Mouse (Mus musculus) R1 (cell line): ENCODE data around the gene Msantd1.
"Not testable (repeated sequence)": the region's sequence is repeated elsewhere in the genome, so short reads cannot be mapped to it uniquely, and the experiment has no call there.

Experiments
- DNase-seq: peaks from one replicate; pipeline ENCODE4 v3.0.0-alpha.2; 2018; ENCODE audit warnings: low read depth, low spot score

The Msantd1 gene

GRCm38 (mm10) chr5:34907910-34908725 lies at the start of gene Msantd1:
Gene Msantd1 (plus strand): TSS chr5:34908012.
- no peak for DNase-seq

GRCm38 (mm10) chr5:34865367-34865766 lies 42.4 kb upstream of the Msantd1 start:
- DNase-seq = no peak

- DNase-seq = not testable (repeated sequence)
These were observed 27.5 kb upstream of the Msantd1 start for GRCm38 (mm10) chr5:34880307-34880706.

- DNase-seq = no peak
These were observed 26.8 kb upstream of the Msantd1 start for GRCm38 (mm10) chr5:34881023-34881422.

DNA sequence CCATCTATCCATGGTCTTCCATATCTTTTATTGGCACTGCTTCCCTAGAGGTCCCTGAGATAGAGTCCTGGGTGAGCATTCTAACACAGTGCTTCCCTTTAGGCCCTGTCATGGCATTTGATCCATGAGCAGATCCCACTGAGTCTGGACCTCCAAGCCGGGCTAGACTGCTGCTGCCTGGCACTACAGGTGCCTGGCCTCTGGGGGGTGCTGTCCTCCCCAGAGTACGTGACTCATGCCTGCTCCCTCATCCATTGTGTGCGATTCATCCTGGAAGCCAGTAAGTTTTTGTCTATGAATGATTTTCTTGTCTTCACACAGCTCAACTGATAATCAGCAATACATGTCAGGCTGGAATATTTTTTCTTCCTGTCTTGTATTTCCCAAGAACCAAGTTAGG lies 22.6 kb upstream of the Msantd1 start:
- peak; percentile 19 for DNase-seq

DNA sequence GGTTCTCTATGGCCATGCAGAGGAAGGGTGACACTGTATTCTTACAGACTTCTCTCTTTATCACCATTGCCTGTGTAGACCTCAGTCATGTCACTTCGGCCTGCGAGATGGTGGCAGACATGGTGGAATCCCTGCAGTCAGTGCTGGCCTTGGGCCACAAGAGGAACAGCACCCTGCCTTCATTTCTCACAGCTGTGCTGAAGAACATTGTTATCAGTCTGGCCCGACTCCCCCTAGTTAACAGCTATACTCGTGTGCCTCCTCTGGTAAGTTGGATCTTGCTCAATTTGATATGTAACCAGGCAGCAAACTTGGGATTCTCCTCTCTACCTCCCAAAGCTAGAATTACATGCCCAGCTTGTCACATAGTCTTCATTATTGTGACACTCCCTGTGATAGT lies 18.6 kb upstream of the Msantd1 start:
- DNase-seq = no peak

GRCm38 (mm10) chr5:34896697-34897453 lies 10.9 kb upstream of the Msantd1 start:
- DNase-seq = no peak

DNA sequence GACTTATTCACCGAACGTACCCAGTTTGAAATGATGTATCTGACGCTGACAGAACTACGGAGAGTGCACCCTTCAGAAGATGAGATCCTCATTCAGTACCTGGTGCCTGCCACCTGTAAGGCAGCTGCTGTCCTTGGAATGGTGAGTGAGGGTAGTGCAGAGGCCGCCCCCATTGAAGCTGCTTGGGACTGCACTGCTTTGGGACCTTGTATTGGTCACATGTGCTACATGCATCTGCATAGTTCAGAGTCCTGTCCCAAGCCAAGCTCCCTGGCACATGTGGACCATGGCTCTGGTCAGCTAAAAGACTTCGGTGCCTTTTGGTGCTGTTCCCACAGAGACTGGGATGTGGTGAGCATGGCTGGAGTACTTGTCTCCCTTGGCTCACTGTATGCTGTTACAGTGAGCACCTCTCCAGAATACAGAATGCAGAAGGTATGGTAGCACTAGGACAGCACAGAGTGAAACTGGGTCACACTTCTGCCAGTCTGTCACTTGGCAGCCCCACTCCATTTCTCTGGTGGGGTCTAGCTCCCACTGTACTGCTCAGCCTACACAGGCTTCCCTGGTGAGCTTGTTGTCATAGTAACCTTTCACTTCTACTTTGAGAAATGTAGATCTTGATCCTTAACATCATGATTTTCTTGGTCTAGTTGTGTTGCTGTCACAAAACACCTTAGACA lies 7.9 kb upstream of the Msantd1 start:
- DNase-seq = no peak

GRCm38 (mm10) chr5:34902371-34902770 lies 5.4 kb upstream of the Msantd1 start:
- peak; percentile 34 for DNase-seq

DNA sequence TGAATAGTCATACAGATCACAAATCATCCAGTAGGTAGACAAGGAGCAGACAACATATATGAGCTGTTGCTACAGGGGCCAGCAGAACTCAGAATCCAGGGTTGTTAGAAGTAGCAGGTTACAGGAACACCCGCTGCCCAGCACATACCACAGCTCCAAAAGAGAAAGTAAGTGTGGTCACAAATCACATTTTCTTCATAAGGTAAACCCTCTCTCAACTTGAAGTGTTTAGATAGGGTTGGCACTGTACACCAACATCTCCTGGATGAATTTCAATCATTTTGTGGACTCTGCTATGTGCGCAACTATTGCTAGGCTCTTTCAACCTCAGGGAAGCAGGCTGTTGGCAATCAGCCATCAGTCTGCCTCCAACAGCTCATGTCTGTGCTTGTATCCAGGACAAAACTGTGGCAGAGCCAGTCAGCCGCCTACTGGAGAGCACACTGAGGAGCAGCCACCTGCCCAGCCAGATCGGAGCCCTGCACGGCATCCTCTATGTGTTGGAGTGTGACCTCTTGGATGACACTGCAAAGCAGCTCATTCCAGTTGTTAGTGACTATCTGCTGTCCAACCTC lies 4.9 kb upstream of the Msantd1 start:
- peak; percentile 20 for DNase-seq

DNA sequence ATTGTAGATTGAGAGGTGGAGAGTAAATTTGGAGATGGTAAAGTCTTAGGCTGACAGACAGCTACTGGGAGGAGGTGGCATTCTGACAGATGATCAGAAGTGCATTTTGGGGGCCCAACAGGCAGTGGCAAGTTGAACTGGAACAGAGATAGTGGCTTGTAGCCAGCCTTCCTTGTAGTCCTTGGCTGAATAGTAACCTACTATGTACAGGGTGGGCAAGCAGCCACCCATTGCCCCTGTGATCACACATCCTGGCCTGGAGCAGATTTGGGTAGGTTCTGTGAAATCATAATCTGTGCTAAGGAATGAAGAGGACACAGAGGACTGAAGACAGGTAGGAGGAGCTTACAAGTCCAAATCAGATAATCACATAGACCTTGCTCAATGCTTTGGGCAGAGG lies 3.4 kb upstream of the Msantd1 start:
- no peak for DNase-seq

DNA sequence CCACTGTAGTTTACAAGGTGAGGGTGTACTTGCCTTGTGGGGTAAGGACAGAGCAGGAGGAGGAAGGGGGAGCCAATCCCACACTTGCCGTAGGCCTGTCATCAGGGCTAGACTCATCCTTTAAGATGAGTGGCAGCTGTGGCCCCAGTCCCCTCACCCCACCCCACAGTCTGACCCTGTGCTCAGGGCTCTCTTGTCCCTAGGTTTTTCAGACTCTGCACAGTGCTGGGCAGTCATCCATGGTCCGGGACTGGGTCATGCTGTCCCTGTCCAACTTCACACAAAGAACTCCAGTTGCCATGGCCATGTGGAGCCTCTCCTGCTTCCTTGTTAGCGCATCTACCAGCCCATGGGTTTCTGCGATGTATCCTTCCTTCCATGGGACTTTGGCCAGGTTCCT lies 582 bp upstream of the Msantd1 start:
- no peak for DNase-seq

DNA sequence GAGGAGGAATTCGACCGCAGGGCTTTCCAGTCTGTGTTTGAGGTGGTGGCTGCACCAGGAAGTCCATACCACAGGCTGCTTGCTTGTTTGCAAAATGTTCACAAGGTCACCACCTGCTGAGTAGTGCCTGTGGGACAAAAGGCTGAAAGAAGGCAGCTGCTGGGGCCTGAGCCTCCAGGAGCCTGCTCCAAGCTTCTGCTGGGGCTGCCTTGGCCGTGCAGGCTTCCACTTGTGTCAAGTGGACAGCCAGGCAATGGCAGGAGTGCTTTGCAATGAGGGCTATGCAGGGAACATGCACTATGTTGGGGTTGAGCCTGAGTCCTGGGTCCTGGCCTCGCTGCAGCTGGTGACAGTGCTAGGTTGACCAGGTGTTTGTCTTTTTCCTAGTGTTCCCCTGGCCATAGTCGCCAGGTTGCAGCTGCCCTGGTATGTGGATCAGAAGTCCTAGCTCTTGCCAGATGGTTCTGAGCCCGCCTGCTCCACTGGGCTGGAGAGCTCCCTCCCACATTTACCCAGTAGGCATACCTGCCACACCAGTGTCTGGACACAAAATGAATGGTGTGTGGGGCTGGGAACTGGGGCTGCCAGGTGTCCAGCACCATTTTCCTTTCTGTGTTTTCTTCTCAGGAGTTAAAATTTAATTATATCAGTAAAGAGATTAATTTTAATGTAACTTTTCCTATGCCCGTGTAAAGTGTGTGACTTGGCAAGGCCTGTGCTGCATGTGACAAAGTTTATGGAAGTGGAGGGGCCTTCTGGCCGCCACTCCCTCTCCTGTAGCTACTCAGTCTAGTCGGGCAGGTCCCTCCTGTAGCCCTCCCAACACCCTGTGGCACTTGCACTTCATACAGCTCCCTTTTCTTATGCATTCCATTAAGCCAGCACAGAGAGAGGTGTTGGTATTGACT lies 1.2 kb downstream of the Msantd1 start:
- peak; percentile 78 for DNase-seq

DNA sequence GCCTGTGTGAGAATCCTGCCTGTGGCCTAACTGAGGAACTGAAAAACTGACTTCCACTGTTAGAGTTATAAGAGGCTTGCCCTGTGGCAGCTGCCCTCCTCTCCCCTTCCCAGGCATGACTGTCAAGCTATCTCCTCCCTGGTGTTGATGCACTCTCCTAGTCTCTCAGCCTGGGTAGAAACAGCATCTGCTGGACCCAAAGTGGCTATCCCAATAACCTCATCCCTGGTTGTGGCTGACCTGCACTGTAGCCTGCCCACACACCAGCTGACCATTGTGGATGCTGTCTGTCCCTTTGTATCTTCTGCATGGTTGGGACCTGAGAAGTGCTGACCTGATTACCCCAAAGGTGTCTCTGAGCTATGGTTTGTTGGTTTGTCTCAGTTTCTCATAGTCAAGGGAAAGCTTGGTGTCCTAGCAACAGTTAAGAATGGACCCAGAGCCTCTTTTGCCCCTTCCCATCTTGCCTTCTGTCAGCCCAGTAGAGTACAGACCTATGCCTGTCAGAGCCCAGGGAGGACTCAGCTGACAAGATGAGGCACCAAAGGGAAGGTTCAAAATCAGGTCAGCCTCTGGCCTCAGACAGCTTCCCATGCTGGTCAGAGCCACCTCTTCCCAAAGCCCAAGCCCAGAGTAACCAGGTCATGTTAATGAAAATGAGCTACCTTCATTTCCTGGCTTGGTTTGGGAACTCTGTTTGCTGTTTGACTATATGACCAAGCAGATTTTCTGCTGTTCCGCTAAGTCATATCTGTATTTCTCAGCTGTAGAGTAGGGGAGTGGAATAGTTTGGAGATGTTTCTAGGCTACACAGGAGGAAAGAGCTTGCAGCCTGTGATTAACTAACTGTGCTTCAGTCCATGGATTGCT lies 2.1 kb downstream of the Msantd1 start:
- DNase-seq = no peak

DNA sequence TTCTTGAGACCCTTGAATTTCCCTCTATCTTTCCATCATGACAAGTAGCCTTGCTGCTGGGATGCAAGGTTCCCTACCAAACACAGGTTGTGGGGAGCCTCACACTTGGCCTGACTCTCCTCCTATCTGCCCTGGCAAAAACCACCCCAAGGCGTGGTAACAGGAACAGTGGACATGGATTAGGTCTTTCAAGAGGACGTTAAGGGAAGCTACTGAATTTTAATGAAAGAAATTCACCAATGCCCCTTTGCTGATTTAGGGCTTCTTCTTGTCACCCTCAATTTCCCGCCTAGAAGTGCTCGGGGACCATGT lies 2.6 kb downstream of the Msantd1 start:
- DNase-seq = no peak

- DNase-seq = peak; percentile 36
These were observed 8.0 kb downstream of the Msantd1 start for GRCm38 (mm10) chr5:34915801-34916200.

- peak; percentile 45 for DNase-seq
These were observed 9.4 kb downstream of the Msantd1 start for GRCm38 (mm10) chr5:34917234-34917655.

- no peak for DNase-seq
These were observed 11.0 kb downstream of the Msantd1 start for GRCm38 (mm10) chr5:34918785-34919184.

GRCm38 (mm10) chr5:34922531-34922930 lies 14.7 kb downstream of the Msantd1 start:
- DNase-seq = no peak

DNA sequence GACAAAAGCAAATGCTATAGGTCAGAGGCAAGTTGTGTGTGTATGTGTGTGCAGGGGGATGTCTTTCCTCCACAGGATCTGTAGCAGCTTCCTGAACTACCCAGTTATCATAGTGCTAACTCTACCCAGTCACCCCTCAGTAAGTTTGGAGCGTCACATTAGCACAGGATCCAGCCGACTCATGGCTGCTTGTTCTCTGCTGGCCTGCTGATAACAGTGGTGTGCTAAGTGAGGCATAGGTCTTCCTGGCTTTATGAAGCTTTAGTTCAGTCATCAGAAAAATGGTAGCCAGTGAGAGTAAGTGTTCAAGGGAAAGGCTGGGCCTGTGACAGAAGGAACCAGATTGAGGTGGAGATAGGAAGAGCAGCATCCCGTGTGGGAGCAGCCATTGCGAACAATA lies 16.1 kb downstream of the Msantd1 start:
- no peak for DNase-seq
